Mouse (Mus musculus) myocyte (in vitro differentiated cells): ENCODE measurements around the gene Cers5.

ENCODE experiments used
- CEBPB ChIP-seq: IDR thresholded peaks from 2 replicates; pipeline ENCODE4 v1.6.1; 2011; ENCODE audit warnings: mild to moderate bottlenecking, moderate library complexity; ENCODE audit not compliant: poor library complexity, insufficient read depth, severe bottlenecking
- E2F4 ChIP-seq: IDR thresholded peaks from one replicate; pipeline ENCODE4 v1.6.1; 2011; ENCODE audit warnings: mild to moderate bottlenecking, control low read depth, moderate library complexity; ENCODE audit not compliant: insufficient read depth
- MAX ChIP-seq: IDR thresholded peaks from one replicate; pipeline ENCODE4 v1.6.1; 2011; ENCODE audit warnings: low read depth, mild to moderate bottlenecking, control low read depth
- MYOD1 ChIP-seq, 3 experiments: IDR thresholded peaks; one replicate each; pipeline ENCODE4 v1.6.1; 2011; ENCODE audit warnings: control low read depth in 2 of 3, low read depth in 2 of 3, mild to moderate bottlenecking in 2 of 3, moderate library complexity in 1 of 3; ENCODE audit not compliant: insufficient read length in 2 of 3, control insufficient read depth in 1 of 3
- MYOG ChIP-seq, 3 experiments: IDR thresholded peaks; one replicate each; pipeline ENCODE4 v1.6.1; 2011; ENCODE audit warnings: control low read depth in 2 of 3, low read depth in 2 of 3, mild to moderate bottlenecking in 2 of 3; ENCODE audit not compliant: insufficient read length in 2 of 3, control insufficient read depth in 1 of 3, insufficient read depth in 1 of 3
- POLR2A ChIP-seq: IDR thresholded peaks from one replicate; pipeline ENCODE4 v1.6.1; 2011; ENCODE audit warnings: low read depth, mild to moderate bottlenecking, control low read depth, moderate library complexity; ENCODE audit not compliant: insufficient read length
- POLR2AphosphoS2 ChIP-seq: IDR thresholded peaks from one replicate; pipeline ENCODE4 v1.6.1; 2011; ENCODE audit warnings: low read depth, control low read depth; ENCODE audit not compliant: insufficient read length
- REST ChIP-seq: IDR thresholded peaks from one replicate; pipeline ENCODE4 v1.6.1; 2011; ENCODE audit warnings: mild to moderate bottlenecking, control low read depth, moderate library complexity; ENCODE audit not compliant: insufficient read depth, insufficient read length
- SRF ChIP-seq: IDR thresholded peaks from one replicate; pipeline ENCODE4 v1.6.1; 2011; ENCODE audit warnings: low read depth; ENCODE audit not compliant: control insufficient read depth, insufficient read length
- TCF12 ChIP-seq: IDR thresholded peaks from one replicate; pipeline ENCODE4 v1.6.1; 2011; ENCODE audit warnings: mild to moderate bottlenecking, control low read depth; ENCODE audit not compliant: poor library complexity, insufficient read depth, severe bottlenecking
- TCF3 ChIP-seq: IDR thresholded peaks from one replicate; pipeline ENCODE4 v1.6.1; 2011; ENCODE audit warnings: low read depth, control low read depth; ENCODE audit not compliant: insufficient read length
- USF1 ChIP-seq: IDR thresholded peaks from one replicate; pipeline ENCODE4 v1.6.1; 2011; ENCODE audit warnings: low read depth, mild to moderate bottlenecking, control low read depth, moderate library complexity

DNA sequence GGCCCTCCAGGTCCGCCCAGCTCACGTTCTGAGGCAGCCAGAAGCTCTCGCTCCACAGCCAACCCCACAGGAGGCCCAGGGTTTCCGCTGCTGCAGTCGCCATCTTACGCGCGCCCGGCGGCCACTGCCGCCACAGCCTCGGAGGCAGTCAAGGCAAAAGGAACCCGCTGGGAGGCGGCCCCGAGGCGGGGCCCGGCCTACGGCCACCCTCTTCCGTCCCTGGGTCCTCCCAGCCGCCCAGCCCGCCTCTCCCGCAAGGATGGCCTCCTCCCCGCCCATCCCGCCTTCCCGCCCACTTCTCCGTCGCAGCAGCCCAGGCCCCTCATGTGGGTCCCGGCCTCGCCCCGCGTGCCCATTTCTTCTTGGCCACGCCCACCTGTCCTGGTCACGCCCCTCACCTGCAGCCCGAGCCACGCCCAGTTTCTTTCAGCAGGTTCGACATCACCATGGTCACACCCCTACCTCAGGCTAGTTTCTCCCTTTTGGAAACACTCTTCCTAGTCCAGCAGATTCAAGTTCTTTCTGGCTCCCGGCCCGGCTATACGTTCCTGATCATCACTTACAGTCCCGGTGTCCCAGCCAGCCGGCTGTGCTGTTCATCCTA is 306 bp downstream of the Cers5 start:
- TF ChIP-seq SRF, result peak; percentile 44
- TF ChIP-seq TCF12, result no peak
- TF ChIP-seq POLR2A, result peak; percentile 92
- no peak for TF ChIP-seq E2F4
- no peak for TF ChIP-seq USF1
- TF ChIP-seq MAX, result no peak
- no peak for TF ChIP-seq CEBPB
- TF ChIP-seq MYOD1 (IDR thresholded peaks at IDR 0.05; ENCODE audit: control insufficient read depth in 1 of 3, insufficient read length in 2 of 3, low read depth in 2 of 3), result peak in 1 of 3 experiments; percentile 19
- TF ChIP-seq MYOG (IDR thresholded peaks at IDR 0.05; ENCODE audit: control insufficient read depth in 1 of 3, insufficient read depth in 1 of 3, insufficient read length in 2 of 3, low read depth in 2 of 3), result no peak
- peak; percentile 89 for TF ChIP-seq POLR2AphosphoS2
- no peak for TF ChIP-seq REST
- TF ChIP-seq TCF3, result no peak
